Mouse (Mus musculus) adrenal gland, adult 8-10 months (tissue): ENCODE results near the gene Cand2. TPM values are rescaled to one million over a fixed set of nuclear protein-coding genes. Genes with fewer than 3 reads are reported as not detected.

Experiments
- DNase-seq: peaks from one replicate; pipeline ENCODE4 v3.0.0; 2022
- total RNA-seq, 4 experiments: library from RNA; stranded (reverse); gene quantifications; 2 replicates each; pipeline ENCODE4 v1.2.4; 2022

Gene Cand2
- 10 to 100 TPM; 16.1 to 22.6 (median 18.0) TPM for total RNA-seq

DNA sequence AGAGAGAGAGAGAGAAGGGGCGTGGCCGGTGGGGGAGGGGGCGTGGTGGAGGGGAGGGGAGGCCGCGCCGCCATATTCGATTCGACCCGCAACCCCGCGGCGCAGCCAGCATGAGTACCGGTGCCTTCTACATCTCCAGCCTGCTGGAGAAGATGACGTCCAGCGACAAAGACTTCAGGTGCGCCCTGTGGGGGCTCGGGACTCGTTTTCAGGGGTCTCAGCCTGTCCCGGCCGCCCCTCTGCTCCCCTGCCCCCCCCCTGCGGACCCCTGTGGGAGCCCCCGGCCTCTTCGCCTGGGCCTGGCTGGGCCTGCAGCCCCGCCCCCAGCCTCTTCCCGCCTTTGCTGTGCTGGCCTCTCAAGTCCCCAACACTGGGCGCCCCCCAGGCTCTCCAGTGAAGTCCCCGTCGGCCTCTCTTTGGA is at the start of gene Cand2:
Cand2 (plus strand) TSS at position 38 of the 421 bp plus-strand sequence.
- no peak for DNase-seq

DNA sequence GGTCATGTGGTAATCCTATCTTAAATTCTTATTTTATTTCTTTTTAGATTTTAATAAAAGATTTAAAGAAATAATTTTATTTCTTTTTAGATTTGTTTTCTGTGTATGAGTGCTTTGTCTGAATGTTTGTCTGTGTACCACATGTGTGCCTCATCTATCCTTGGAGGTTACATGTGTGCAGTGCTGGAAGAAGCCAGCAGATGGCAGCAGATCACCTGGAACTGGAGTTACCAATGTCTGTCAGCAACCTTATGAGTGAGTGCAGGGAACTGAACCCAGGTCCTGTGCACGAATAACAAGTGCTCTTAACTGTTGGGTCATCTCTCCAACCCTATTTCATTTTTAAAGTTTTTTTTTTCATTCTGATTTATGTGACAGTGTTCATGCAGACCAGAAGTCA is 47.2 kb upstream of the Cand2 start:
- DNase-seq = no peak

GRCm38 (mm10) chr6:115727570-115727969 is 46.8 kb upstream of the Cand2 start:
- DNase-seq = no peak

GRCm38 (mm10) chr6:115730560-115731342 is 43.6 kb upstream of the Cand2 start:
- DNase-seq = no peak

- no peak for DNase-seq
Observed at GRCm38 (mm10) chr6:115732341-115732928, 41.9 kb upstream of the Cand2 start.

GRCm38 (mm10) chr6:115734909-115735308 is 39.4 kb upstream of the Cand2 start:
- no peak for DNase-seq

DNA sequence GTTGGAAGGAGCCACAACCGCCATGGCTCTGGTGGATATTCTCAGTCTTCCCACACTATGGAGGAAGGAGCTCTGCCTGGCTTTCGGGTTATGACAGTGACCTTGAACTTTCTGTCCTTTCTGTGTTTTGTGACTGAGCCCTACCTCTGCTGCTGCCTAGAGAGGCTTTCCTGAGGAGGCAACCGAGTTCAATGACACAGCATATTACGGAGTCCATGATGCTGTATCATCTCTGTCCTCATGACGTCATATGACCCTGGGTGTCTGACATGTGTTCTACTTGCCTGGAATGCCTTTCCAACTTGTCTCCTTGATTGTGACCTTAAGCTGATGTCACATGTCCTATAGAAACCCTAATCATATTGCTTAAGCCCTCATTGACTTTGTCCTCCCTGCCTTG is 35.3 kb upstream of the Cand2 start:
- DNase-seq = no peak

- DNase-seq = no peak
Observed at GRCm38 (mm10) chr6:115743569-115743968, 30.8 kb upstream of the Cand2 start.

- DNase-seq = no peak
Observed at GRCm38 (mm10) chr6:115746326-115746725, 28.0 kb upstream of the Cand2 start.

GRCm38 (mm10) chr6:115755536-115755935 is 18.8 kb upstream of the Cand2 start:
- no peak for DNase-seq

GRCm38 (mm10) chr6:115758981-115759435 is 15.3 kb upstream of the Cand2 start:
- DNase-seq = no peak

DNA sequence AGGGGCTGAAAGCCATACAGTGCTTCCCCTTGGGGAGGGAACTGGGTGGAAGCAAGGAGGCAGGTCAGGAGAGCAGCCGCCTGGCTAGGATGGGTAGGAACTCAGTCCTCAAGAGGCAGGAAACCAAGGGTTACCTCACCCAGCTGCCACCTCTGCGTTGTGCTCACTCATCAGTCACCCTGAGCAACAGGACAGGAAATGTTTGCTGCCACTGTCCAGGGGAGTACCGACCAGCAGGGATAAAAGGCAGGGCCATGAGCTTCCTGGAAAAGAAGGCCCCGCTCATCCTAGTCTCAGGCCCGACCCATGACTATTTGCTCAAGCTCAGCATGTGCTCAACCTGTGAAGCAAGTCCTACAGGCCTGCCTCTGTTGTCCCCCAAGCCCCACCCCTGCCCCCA is 14.9 kb upstream of the Cand2 start:
- DNase-seq = no peak

DNA sequence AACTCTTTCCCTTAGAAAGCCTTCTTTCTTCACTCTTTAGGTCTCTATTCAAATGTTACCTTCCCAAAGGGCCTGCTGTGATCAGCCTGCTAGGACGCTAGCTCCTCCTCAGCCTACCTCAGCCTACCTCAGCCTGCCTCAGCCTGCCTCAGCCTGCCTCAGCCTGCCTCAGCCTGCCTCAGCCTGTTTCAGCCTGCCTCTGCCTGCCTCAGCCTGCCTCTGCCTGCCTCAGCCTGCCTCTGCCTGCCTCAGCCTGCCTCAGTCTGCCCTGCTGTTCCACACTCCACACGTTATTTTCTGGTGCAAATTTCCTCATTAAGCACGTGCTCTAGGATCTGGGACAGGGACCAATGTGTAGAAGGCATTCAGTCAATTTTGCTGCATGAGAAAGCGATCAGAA is 14.2 kb upstream of the Cand2 start:
- DNase-seq = no peak

DNA sequence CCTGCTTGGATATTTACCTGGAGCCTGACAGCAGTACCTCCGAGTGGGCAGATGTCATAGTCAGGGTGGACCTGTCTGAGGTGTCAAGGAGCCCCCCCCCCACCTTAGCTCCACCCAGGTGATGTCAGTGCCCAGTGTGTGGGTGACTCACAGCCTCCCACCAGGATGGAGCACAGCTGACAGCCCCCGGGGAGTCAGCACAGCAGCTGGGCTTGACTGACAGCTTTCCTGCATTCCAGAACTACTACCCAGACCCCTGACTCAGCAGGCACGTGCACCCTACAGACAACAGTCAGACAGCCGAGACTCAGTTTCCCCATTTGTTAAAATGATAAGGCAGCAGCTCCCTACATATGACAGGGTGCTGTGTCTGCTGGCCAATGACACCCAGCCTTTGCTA is 13.4 kb upstream of the Cand2 start:
- no peak for DNase-seq

DNA sequence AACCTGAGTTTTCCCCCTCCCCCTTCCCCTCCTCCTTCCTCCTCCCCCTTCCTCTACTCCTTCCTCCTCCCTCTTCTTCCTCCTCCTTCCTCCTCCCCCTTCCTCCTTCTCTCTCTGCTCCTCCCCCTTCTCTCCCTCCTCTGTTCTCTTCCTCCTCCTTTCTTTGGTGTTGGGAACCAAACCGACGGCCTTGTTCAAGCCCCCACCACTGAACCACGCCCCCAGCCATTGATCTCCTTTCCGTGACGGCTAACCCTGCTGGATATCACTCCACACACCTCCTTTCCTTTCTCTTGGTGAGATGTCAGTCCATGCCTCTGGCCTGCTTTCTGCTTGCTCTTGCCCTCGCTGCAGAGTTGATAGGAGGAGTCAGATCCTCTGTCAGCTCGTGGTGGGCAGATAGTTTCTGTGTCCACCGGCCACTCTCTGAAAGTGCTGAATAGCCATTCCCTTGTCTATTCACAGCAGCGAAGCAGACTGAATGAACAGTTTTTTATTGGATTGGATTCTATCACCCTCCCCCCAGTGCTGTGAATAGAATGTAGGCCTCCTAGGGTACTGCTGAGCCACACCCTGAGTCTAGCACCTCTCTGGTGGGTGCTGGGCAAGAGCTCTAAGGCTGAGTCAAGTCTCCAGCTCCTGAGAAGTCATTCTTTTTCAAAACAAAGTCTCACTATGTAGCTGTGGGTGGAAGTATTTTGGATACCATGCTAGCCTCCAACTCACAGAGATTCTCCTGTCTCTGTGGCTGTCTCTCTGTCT is 12.2 kb upstream of the Cand2 start, which contains the start of gene Tmem40:
Tmem40 (minus strand) TSS at position 416 of the 762 bp plus-strand sequence.
- no peak for DNase-seq

DNA sequence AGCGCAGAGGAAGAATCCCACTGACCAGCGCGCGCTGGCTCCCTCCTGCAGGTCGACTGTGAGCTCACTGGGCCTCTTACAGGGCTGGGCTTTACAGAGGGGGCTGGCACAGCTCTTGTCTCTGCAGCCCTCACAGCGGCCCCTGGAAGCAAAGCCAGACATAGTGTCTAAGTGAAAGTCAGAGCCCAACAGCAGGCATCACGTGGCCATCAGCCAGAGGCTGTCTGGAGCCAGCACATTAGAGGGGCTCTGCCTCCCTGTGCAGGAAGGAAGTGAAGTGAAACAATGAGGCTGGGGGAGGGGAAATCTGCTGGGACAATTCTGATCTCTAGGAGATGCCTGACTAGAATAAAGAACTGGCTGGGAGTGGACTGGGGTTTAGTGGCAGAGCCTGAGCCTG is 10.2 kb upstream of the Cand2 start:
- DNase-seq = peak; percentile 35

- DNase-seq = no peak
Observed at GRCm38 (mm10) chr6:115767357-115767756, 7.0 kb upstream of the Cand2 start.

- DNase-seq = no peak
Observed at GRCm38 (mm10) chr6:115768207-115768606, 6.1 kb upstream of the Cand2 start.

DNA sequence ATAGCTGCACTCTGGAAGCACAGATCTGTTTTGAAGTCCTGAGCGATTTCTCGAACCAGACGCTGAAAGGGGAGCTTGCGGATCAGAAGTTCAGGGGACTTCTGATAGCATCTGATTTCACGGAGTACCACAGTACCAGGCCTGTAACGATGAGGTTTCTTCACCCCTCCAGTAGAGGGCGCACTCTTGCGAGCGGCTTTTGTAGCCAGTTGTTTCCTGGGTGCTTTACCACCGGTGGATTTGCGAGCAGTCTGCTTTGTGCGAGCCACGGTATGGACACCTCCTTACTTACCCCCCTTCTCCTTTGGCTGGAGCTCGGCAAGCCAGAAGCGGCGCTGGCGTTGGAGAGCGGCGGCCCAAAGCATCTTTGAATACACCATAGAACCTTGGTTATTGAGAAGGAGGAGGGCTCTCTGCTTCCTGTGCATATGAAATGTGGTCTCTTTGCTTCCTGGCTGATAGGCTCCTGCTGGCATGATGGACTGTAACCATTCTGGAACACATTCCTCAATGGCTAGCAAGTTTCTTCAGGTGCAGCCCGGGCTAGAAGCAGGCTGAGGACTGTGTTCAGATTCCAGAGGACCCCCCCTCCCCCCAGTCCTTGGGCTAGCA is 4.2 kb upstream of the Cand2 start:
- no peak for DNase-seq

DNA sequence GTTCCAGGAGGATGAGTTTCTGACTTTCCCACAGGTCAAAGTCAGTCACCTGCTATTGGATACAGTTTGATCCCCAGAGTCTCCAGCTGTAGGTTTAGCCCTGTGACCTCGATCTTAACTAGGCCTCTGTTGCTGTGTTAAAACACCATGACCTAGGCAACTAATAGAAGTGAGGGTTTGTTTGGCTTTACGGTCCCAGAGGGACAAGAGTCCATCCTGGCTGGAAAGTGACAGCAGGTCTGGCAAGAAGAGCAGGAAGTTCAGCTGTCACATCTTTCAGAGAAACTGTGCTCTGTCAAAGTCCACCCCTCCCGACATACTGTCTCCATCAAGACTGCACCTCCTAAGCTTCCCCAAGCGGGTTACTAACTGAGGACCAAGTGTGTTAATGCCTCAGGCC is 3.5 kb upstream of the Cand2 start:
- no peak for DNase-seq

- no peak for DNase-seq
Observed at GRCm38 (mm10) chr6:115772201-115772600, 2.1 kb upstream of the Cand2 start.

- no peak for DNase-seq
Observed at GRCm38 (mm10) chr6:115772604-115773003, 1.7 kb upstream of the Cand2 start.

DNA sequence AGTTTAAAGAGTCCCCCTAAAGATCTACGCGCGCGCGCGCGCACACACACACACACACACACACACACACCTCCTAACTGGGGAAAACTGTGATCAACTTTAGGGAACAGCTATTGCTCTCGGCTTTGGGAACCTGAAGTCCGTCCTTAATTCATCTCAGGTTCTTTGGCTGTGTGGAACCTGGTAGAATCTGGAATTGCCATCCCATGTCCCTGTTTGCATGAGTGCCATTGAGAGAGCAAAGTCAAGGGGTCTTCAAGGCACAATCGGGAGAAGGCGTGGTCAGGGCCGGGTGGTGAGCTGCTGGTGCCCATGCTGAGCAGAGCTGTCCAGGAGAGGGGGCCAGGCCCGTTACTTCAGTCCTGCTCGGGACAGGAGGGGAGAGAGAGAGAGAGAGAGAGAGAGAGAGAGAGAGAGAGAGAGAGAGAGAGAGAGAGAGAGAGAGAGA is 348 bp upstream of the Cand2 start:
- no peak for DNase-seq
